Mouse (Mus musculus) G1E (cell line): ENCODE measurements at regions not wholly inside any gene's neighbourhood (a gene's known extent, or its start where the extent isn't known, plus 50 kb on each side); places are given as distances from the start of the nearest gene placed in this dataset.

Source experiments
- ATAC-seq: 2 replicates; pipeline ENCODE4 v1.8.0; 2016; ENCODE audit warnings: mild to moderate bottlenecking; ENCODE audit not compliant: insufficient number of reproducible peaks, poor library complexity, low FRiP score, severe bottlenecking; ENCODE audit errors: extremely low read depth
- DNase-seq: peaks from one replicate; pipeline ENCODE4 v3.0.0; 2012; ENCODE audit warnings: low spot score
- H3K27me3 ChIP-seq: 2 replicates; pipeline ENCODE4 v1.6.1; 2012; ENCODE audit warnings: mild to moderate bottlenecking, low read length, inconsistent platforms; ENCODE audit not compliant: insufficient read depth
- H3K36me3 ChIP-seq: replicated peaks from 2 replicates; pipeline ENCODE3; 2012; ENCODE audit warnings: mild to moderate bottlenecking, inconsistent platforms
- H3K4me1 ChIP-seq: 2 replicates; pipeline ENCODE4 v1.6.1; 2012; ENCODE audit warnings: low read depth, low read length, inconsistent platforms, mixed read lengths; ENCODE audit not compliant: insufficient read depth
- H3K4me3 ChIP-seq: 2 replicates; pipeline ENCODE4 v1.5.1; 2012; ENCODE audit warnings: low read depth, mild to moderate bottlenecking, inconsistent platforms, low read length, moderate library complexity, mixed read lengths
- H3K9me3 ChIP-seq: replicated peaks from 2 replicates; pipeline ENCODE4 v1.6.1; 2012; ENCODE audit warnings: inconsistent platforms
- CTCF ChIP-seq: IDR thresholded peaks from 2 replicates; pipeline ENCODE4 v1.5.1; 2012; ENCODE audit warnings: low read depth, low read length, inconsistent platforms, mixed read lengths
- GATA1 ChIP-seq: IDR thresholded peaks from 2 replicates; pipeline ENCODE4 v1.6.1; 2012; ENCODE audit warnings: borderline replicate concordance, low read length, inconsistent platforms, mixed read lengths
- GATA2 ChIP-seq: IDR thresholded peaks from 2 replicates; pipeline ENCODE4 v1.6.1; 2012; ENCODE audit warnings: low read depth, low read length, inconsistent platforms, borderline replicate concordance
- POLR2AphosphoS5 ChIP-seq: IDR thresholded peaks from 2 replicates; pipeline ENCODE4 v1.6.1; 2012; ENCODE audit warnings: low read depth, low read length, inconsistent platforms; ENCODE audit not compliant: insufficient replicate concordance
- TAL1 ChIP-seq: conservative IDR thresholded peaks from 2 replicates; pipeline ENCODE4 v1.6.1; 2012; ENCODE audit warnings: low read depth, low read length, inconsistent platforms, mixed read lengths

- no peaks in the 10 kb centered on the region for H3K4me1 ChIP-seq
- H3K9me3 ChIP-seq, result no peaks in the 10 kb centered on the region
- no peak for TF ChIP-seq TAL1
- TF ChIP-seq CTCF, result no peak
- no peak for TF ChIP-seq POLR2AphosphoS5
- TF ChIP-seq GATA1, result no peak
- no peak for TF ChIP-seq GATA2
- H3K27me3 ChIP-seq, result no peaks in the 10 kb centered on the region
- DNase-seq, result no peak
- H3K4me3 ChIP-seq, result no peak overlapping the region
- no peak for ATAC-seq
- H3K36me3 ChIP-seq, result no peaks in the 10 kb centered on the region
These were observed 152.8 kb upstream of the Pkn2 start for GRCm38 (mm10) chr3:143034588-143034987.

- TF ChIP-seq GATA2 (no peak), TAL1 (no peak), GATA1 (no peak), POLR2AphosphoS5 (no peak), CTCF (no peak)
- Histone ChIP-seq H3K27me3 (no peaks in the 10 kb centered on the region), H3K9me3 (no peaks in the 10 kb centered on the region), H3K4me1 (no peaks in the 10 kb centered on the region), H3K4me3 (no peak overlapping the region), H3K36me3 (no peaks in the 10 kb centered on the region)
- ATAC-seq, result no peak
- no peak for DNase-seq
These were observed 140.7 kb upstream of the Pkn2 start for GRCm38 (mm10) chr3:143022486-143022885.

- Histone ChIP-seq H3K4me3 (no peak overlapping the region), H3K9me3 (no peaks in the 10 kb centered on the region), H3K4me1 (no peaks in the 10 kb centered on the region), H3K36me3 (no peaks in the 10 kb centered on the region), H3K27me3 (no peaks in the 10 kb centered on the region)
- no peak for TF ChIP-seq GATA1
- no peak for TF ChIP-seq CTCF
- TF ChIP-seq TAL1, result no peak
- TF ChIP-seq POLR2AphosphoS5, result no peak
- TF ChIP-seq GATA2, result no peak
- DNase-seq (no peak), ATAC-seq (no peak)
These were observed 139.5 kb upstream of the Pkn2 start for GRCm38 (mm10) chr3:143021159-143021871.

- H3K4me3 ChIP-seq, result no peak overlapping the region
- H3K4me1 ChIP-seq, result no peaks in the 10 kb centered on the region
- no peaks in the 10 kb centered on the region for H3K9me3 ChIP-seq
- ATAC-seq (no peak), DNase-seq (no peak)
- TF ChIP-seq GATA1 (no peak), GATA2 (no peak), CTCF (no peak), TAL1 (no peak), POLR2AphosphoS5 (no peak)
- H3K27me3 ChIP-seq, result no peaks in the 10 kb centered on the region
- no peaks in the 10 kb centered on the region for H3K36me3 ChIP-seq
These were observed 135.7 kb upstream of the Pkn2 start for GRCm38 (mm10) chr3:143017480-143017879.

- Histone ChIP-seq H3K4me3 (no peak overlapping the region), H3K9me3 (no peaks in the 10 kb centered on the region), H3K36me3 (no peaks in the 10 kb centered on the region), H3K4me1 (no peaks in the 10 kb centered on the region), H3K27me3 (no peaks in the 10 kb centered on the region)
- ATAC-seq (no peak), DNase-seq (no peak)
- TF ChIP-seq TAL1 (no peak), GATA2 (no peak), CTCF (no peak), POLR2AphosphoS5 (no peak), GATA1 (no peak)
These were observed 135.0 kb upstream of the Pkn2 start for GRCm38 (mm10) chr3:143016758-143017157.

GRCm38 (mm10) chr3:143014421-143014820, 132.6 kb upstream of the Pkn2 start:
- no peak for ATAC-seq
- Histone ChIP-seq H3K27me3 (no peaks in the 10 kb centered on the region), H3K4me3 (no peak overlapping the region), H3K9me3 (no peaks in the 10 kb centered on the region), H3K36me3 (no peaks in the 10 kb centered on the region), H3K4me1 (no peaks in the 10 kb centered on the region)
- no peak for DNase-seq
- TF ChIP-seq POLR2AphosphoS5 (no peak), GATA1 (no peak), TAL1 (no peak), GATA2 (no peak), CTCF (no peak)
